Mouse (Mus musculus) spleen, adult 18-20 months (tissue): Measurements from ENCODE around the gene Ube2g2.
"Not testable (repeated sequence)": the region's sequence is repeated elsewhere in the genome, so short reads cannot be mapped to it uniquely, and the experiment has no call there.

ENCODE experiments used
- DNase-seq, 2 experiments: peaks; one replicate each; pipeline ENCODE4 v3.0.0; 2022; ENCODE audit warnings: mixed read lengths in 2 of 2

Gene Ube2g2

GRCm38 (mm10) chr10:77647461-77647860 is 25.4 kb downstream of the Ube2g2 start:
- DNase-seq: no peak

- no peak for DNase-seq
These were observed 25.8 kb downstream of the Ube2g2 start for GRCm38 (mm10) chr10:77647901-77648300.

GRCm38 (mm10) chr10:77652046-77652445 is 30.0 kb downstream of the Ube2g2 start:
- peak in 1 of 2 experiments; percentile 33 for DNase-seq

- DNase-seq: no peak
These were observed 36.4 kb downstream of the Ube2g2 start for GRCm38 (mm10) chr10:77658286-77658994.

- DNase-seq: no peak
These were observed 42.0 kb downstream of the Ube2g2 start for GRCm38 (mm10) chr10:77663949-77664665.

- no peak for DNase-seq
These were observed 44.3 kb downstream of the Ube2g2 start for GRCm38 (mm10) chr10:77666342-77666741.

GRCm38 (mm10) chr10:77667402-77667801 is 45.3 kb downstream of the Ube2g2 start:
- no peak for DNase-seq

GRCm38 (mm10) chr10:77670710-77671109 is 48.6 kb downstream of the Ube2g2 start:
- DNase-seq: no peak

- no peak for DNase-seq
These were observed 49.4 kb downstream of the Ube2g2 start for GRCm38 (mm10) chr10:77671519-77671918.

- DNase-seq: peak; percentile 20 to 32
These were observed 51.7 kb downstream of the Ube2g2 start for GRCm38 (mm10) chr10:77673765-77674164.

- no peak for DNase-seq
These were observed 55.5 kb downstream of the Ube2g2 start for GRCm38 (mm10) chr10:77677562-77677961.

- DNase-seq: no peak
These were observed 60.9 kb downstream of the Ube2g2 start for GRCm38 (mm10) chr10:77682994-77683393.

GRCm38 (mm10) chr10:77684181-77684580 is 62.1 kb downstream of the Ube2g2 start:
- no peak for DNase-seq

GRCm38 (mm10) chr10:77685895-77686664 is 64.0 kb downstream of the Ube2g2 start, which contains the start of gene Tspear:
TSS of gene Tspear (plus strand) at chr10:77686569.
- DNase-seq: no peak

GRCm38 (mm10) chr10:77687021-77687420 is 64.9 kb downstream of the Ube2g2 start:
- DNase-seq: no peak

GRCm38 (mm10) chr10:77690356-77690807 is 68.3 kb downstream of the Ube2g2 start, which contains the start of gene Gm19402:
TSS of gene Gm19402 (minus strand) at chr10:77690757.
- not testable (repeated sequence) for DNase-seq
